Comparison of ENCODE assay signal across 19 mouse cellular contexts in genomic region chr12:76941524-76941923, GRCm38 (mm10). TPM values are rescaled to one million over a fixed set of nuclear protein-coding genes. Genes with fewer than 3 reads are reported as not detected.
DNase-seq lines count a peak whose midpoint lies in the region; ATAC-seq and TF ChIP-seq lines count a peak whose summit lies in the region.
"Had no signal": no experiment of that assay in that cellular context is flagged by ENCODE, and none has a peak within 500 bp of the region (broad histone marks: within the 10 kb centered on the region; RNA-seq: fewer than 3 reads in every experiment).

No protein-coding gene starts in this region.

- peaks cover 13 to 33% of the 10 kb centered on the region in 2 experiments for H3K4me1 ChIP-seq in MEL (ENCODE audit: control insufficient read depth in 1 of 2, insufficient read depth in 2 of 2, low read length in 2 of 2)
- H3K4me1 ChIP-seq in liver, embryonic 12.5 days = peaks cover 36% of the 10 kb centered on the region
- no peaks in the 10 kb centered on the region for H3K4me1 ChIP-seq in kidney, embryonic 15.5 days
- H3K4me1 ChIP-seq in midbrain, embryonic 15.5 days = no peaks in the 10 kb centered on the region
- H3K4me1 ChIP-seq: hindbrain, embryonic 10.5 days; neural tube, embryonic 12.5 days had no signal

- no peak for TF ChIP-seq POLR2A in MEL (IDR thresholded peaks at IDR 0.05; ENCODE audit: control insufficient read depth in 1 of 2, insufficient read depth in 1 of 2, low read depth in 1 of 2, low read length in 2 of 2, poor library complexity in 1 of 2)

- peak; percentile 79 for DNase-seq in MEL (ENCODE audit: low read depth, low spot score)
- peak; percentile 54 for DNase-seq in c-Kit-positive CD71-positive TER-119-positive erythroid progenitor cells, embryonic 14.5 days (ENCODE audit: low spot score)
- DNase-seq: adrenal gland, postnatal 14 days; cerebellum, adult 8-10 months; gastrocnemius, postnatal 25 days; layer of hippocampus, postnatal 36 days; thymus, postnatal 36 days had no signal

- WGBS in liver, embryonic 12.5 days (ENCODE audit: insufficient replicate concordance) = 17% methylated on average over 2 of the region's 2 CpGs
- 72% methylated on average over 2 of the region's 2 CpGs for WGBS in kidney, embryonic 15.5 days
- WGBS in midbrain, embryonic 15.5 days = 64% methylated on average over 2 of the region's 2 CpGs

- no peaks in the 10 kb centered on the region for H3K9me3 ChIP-seq in MEL (replicated peaks; ENCODE audit: insufficient read depth, low read length)
- H3K9me3 ChIP-seq in liver, embryonic 12.5 days (replicated peaks) = no peaks in the 10 kb centered on the region
- no peaks in the 10 kb centered on the region for H3K9me3 ChIP-seq in kidney, embryonic 15.5 days (replicated peaks)
- no peaks in the 10 kb centered on the region for H3K9me3 ChIP-seq in midbrain, embryonic 15.5 days
- H3K9me3 ChIP-seq: hindbrain, embryonic 10.5 days; neural tube, embryonic 12.5 days had no signal

- TF ChIP-seq EP300 in MEL (IDR thresholded peaks at IDR 0.05; ENCODE audit: low read depth in 1 of 2, low read length in 2 of 2) = peak; percentile 92 to 96

- no peaks in the 10 kb centered on the region for H3K27me3 ChIP-seq in MEL (ENCODE audit: control insufficient read depth in 1 of 2, insufficient read depth in 2 of 2, low read length in 2 of 2)
- H3K27me3 ChIP-seq in liver, embryonic 12.5 days (replicated peaks) = no peaks in the 10 kb centered on the region
- no peaks in the 10 kb centered on the region for H3K27me3 ChIP-seq in kidney, embryonic 15.5 days
- H3K27me3 ChIP-seq in midbrain, embryonic 15.5 days (replicated peaks) = no peaks in the 10 kb centered on the region
- H3K27me3 ChIP-seq: neural tube, embryonic 12.5 days had no signal

- no peak overlapping the region for H3K4me3 ChIP-seq in MEL (ENCODE audit: control insufficient read depth in 1 of 2, insufficient read depth in 1 of 2, low read depth in 2 of 2, low read length in 2 of 2)
- H3K4me3 ChIP-seq in liver, embryonic 12.5 days = no peak overlapping the region
- no peak overlapping the region for H3K4me3 ChIP-seq in kidney, embryonic 15.5 days (replicated peaks)
- no peak overlapping the region for H3K4me3 ChIP-seq in midbrain, embryonic 15.5 days
- H3K4me3 ChIP-seq: erythroblast, embryonic 14.5 days; hindbrain, embryonic 10.5 days; neural tube, embryonic 12.5 days had no signal

- ATAC-seq in liver, embryonic 12.5 days = peak; percentile 91
- peak; percentile 25; the same call in 1 of the 2 replicates for ATAC-seq in megakaryocyte, adult 5-6 weeks (ENCODE audit: poor library complexity, severe bottlenecking)
- ATAC-seq in kidney, embryonic 15.5 days (replicated peaks; ENCODE audit: low FRiP score) = no peak
- ATAC-seq in cerebellum, adult (ENCODE audit: insufficient number of reproducible peaks, low FRiP score, low TSS enrichment) = no peak
- ATAC-seq in midbrain, embryonic 15.5 days (replicated peaks) = no peak
- ATAC-seq: activated CD4-positive, CD25-positive, alpha-beta regulatory T cell, adult 4 months; forebrain, embryonic 14.5 days; lung, postnatal 0 days had no signal

- H3K79me2 ChIP-seq in MEL (ENCODE audit: control insufficient read depth, insufficient read depth, low read length, poor library complexity) = peaks cover 10% of the 10 kb centered on the region

- TF ChIP-seq RAD21 in MEL (IDR thresholded peaks at IDR 0.05; ENCODE audit: low read depth, low read length) = no peak

- H3K4me2 ChIP-seq in liver, embryonic 12.5 days = peak overlapping the region; percentile 23
- no peak overlapping the region for H3K4me2 ChIP-seq in kidney, embryonic 15.5 days
- no peak overlapping the region for H3K4me2 ChIP-seq in midbrain, embryonic 15.5 days
- H3K4me2 ChIP-seq: midbrain, embryonic 11.5 days; neural tube, embryonic 12.5 days had no signal

- H3K9ac ChIP-seq in MEL (ENCODE audit: control insufficient read depth, low read depth, low read length, poor library complexity, severe bottlenecking) = no peak overlapping the region
- peak overlapping the region; percentile 23; the same call in 1 of the 2 replicates for H3K9ac ChIP-seq in liver, embryonic 12.5 days
- H3K9ac ChIP-seq in kidney, embryonic 15.5 days = no peak overlapping the region
- no peak overlapping the region for H3K9ac ChIP-seq in midbrain, embryonic 15.5 days
- H3K9ac ChIP-seq: neural tube, embryonic 12.5 days had no signal

- H3K36me3 ChIP-seq in MEL (ENCODE audit: control insufficient read depth in 1 of 2, insufficient read depth in 2 of 2, low read length in 2 of 2) = peaks cover 40 to 44% of the 10 kb centered on the region in 2 experiments
- H3K36me3 ChIP-seq in liver, embryonic 12.5 days = peaks cover 99% of the 10 kb centered on the region
- peaks cover 99% of the 10 kb centered on the region for H3K36me3 ChIP-seq in kidney, embryonic 15.5 days
- peaks cover 58% of the 10 kb centered on the region for H3K36me3 ChIP-seq in midbrain, embryonic 15.5 days (replicated peaks)

- no peak for TF ChIP-seq CTCF in MEL (IDR thresholded peaks at IDR 0.05 in 2 of 3, conservative IDR thresholded peaks at IDR 0.05 in 1 of 3; ENCODE audit: control insufficient read depth in 1 of 3, insufficient read depth in 1 of 3, low read depth in 2 of 3, low read length in 3 of 3, poor library complexity in 1 of 3, severe bottlenecking in 1 of 3)

- H3K27ac ChIP-seq in MEL (ENCODE audit: control insufficient read depth, low read depth, low read length) = peak overlapping the region; percentile 65
- H3K27ac ChIP-seq in liver, embryonic 12.5 days = peak overlapping the region; percentile 80
- no peak overlapping the region for H3K27ac ChIP-seq in kidney, embryonic 15.5 days
- no peak overlapping the region for H3K27ac ChIP-seq in midbrain, embryonic 15.5 days
- H3K27ac ChIP-seq: hindbrain, embryonic 10.5 days; neural tube, embryonic 12.5 days had no signal

TF ChIP-seq in MEL, 35 proteins besides CTCF, POLR2A, EP300 and RAD21 (continues in another document):
- TF ChIP-seq MAZ (IDR thresholded peaks at IDR 0.05; ENCODE audit: low read depth, low read length) (peak; percentile 24; the same call in 1 of the 2 replicates), ZKSCAN1 (IDR thresholded peaks at IDR 0.05; ENCODE audit: low read depth, low read length) (no peak), JUND (IDR thresholded peaks at IDR 0.05; ENCODE audit: low read depth, low read length) (peak; percentile 29; the same call in 1 of the 2 replicates), ETS1 (IDR thresholded peaks at IDR 0.05; ENCODE audit: low read depth, low read length) (peak; percentile 90), TAL1 (IDR thresholded peaks at IDR 0.05; ENCODE audit: low read length) (peak; percentile 68), USF1 (IDR thresholded peaks at IDR 0.05; ENCODE audit: low read depth, low read length) (no peak), MEF2A (IDR thresholded peaks at IDR 0.05; ENCODE audit: extremely low read depth, insufficient replicate concordance, low read depth, low read length, poor library complexity, severe bottlenecking) (no peak), MAX (IDR thresholded peaks at IDR 0.05; ENCODE audit: low read length) (0 out of 2 replicates have a peak, but pooled peaks have one; percentile 26), ZNF384 (IDR thresholded peaks at IDR 0.05; ENCODE audit: low read depth, low read length) (0 out of 2 replicates have a peak, but pooled peaks have one; percentile 10), TCF12 (IDR thresholded peaks at IDR 0.05; ENCODE audit: low read depth, low read length) (peak; percentile 92), HCFC1 (IDR thresholded peaks at IDR 0.05; ENCODE audit: low read depth, low read length) (peak; percentile 48; the same call in 1 of the 2 replicates), SIN3A (IDR thresholded peaks at IDR 0.05; ENCODE audit: low read length) (peak; percentile 83), ZMIZ1 (IDR thresholded peaks at IDR 0.05; ENCODE audit: low read depth, low read length) (no peak), MYC (IDR thresholded peaks at IDR 0.05; ENCODE audit: low read depth, low read length) (peak; percentile 59; the same call in 1 of the 2 replicates), UBTF (IDR thresholded peaks at IDR 0.05; ENCODE audit: borderline replicate concordance, insufficient read depth, low read depth, low read length) (no peak), RCOR1 (IDR thresholded peaks at IDR 0.05; ENCODE audit: low read depth, low read length) (peak; percentile 88), MXI1 (IDR thresholded peaks at IDR 0.05; ENCODE audit: low read depth, low read length) (peak; percentile 68), MAFK (IDR thresholded peaks at IDR 0.05; ENCODE audit: borderline replicate concordance, low read depth, low read length) (0 out of 2 replicates have a peak, but pooled peaks have one; percentile 41), MYB (IDR thresholded peaks at IDR 0.05; ENCODE audit: low read depth, low read length) (no peak), ELF1 (IDR thresholded peaks at IDR 0.05; ENCODE audit: low read depth, low read length) (no peak), GABPA (IDR thresholded peaks at IDR 0.05; ENCODE audit: low read depth, low read length) (no peak), BHLHE40 (IDR thresholded peaks at IDR 0.05; ENCODE audit: borderline replicate concordance, low read depth, low read length) (0 out of 2 replicates have a peak, but pooled peaks have one; percentile 49), GATA1 (IDR thresholded peaks at IDR 0.05; ENCODE audit: low read depth, low read length) (peak; percentile 99), CHD1 (IDR thresholded peaks at IDR 0.05; ENCODE audit: low read depth, low read length) (no peak), E2F4 (IDR thresholded peaks at IDR 0.05; ENCODE audit: borderline replicate concordance, low read depth, low read length) (no peak), SMC3 (IDR thresholded peaks at IDR 0.05; ENCODE audit: low read depth, low read length) (no peak), NRF1 (IDR thresholded peaks at IDR 0.05; ENCODE audit: insufficient read depth, low read depth, low read length, poor library complexity, severe bottlenecking) (no peak), POLR2AphosphoS2 (IDR thresholded peaks at IDR 0.05; ENCODE audit: low read length) (no peak; the same call in 1 of the 2 replicates), NELFE (IDR thresholded peaks at IDR 0.05; ENCODE audit: low read depth, low read length) (no peak)

RNA-seq across cellular contexts. Expression of gene Max, which starts 20.5 kb away (rescaled TPM):
- total RNA-seq in MEL (2012; rRNA removed) = 44.9 and 48.2 TPM in 2 replicates
- 100 to 1,000 TPM; 164 to 356 TPM for polyA plus RNA-seq in MEL (2012; ENCODE audit: insufficient read depth in 1 of 2, insufficient read length in 2 of 2, low read depth in 1 of 2, low replicate concordance in 2 of 2, missing spikeins in 1 of 2)
- 10.7 and 12.6 TPM in 2 replicates for polyA plus RNA-seq in liver, embryonic 12.5 days (2016; fragmentation: Nextera tagmentation; extraction: Ambion mirVana)
- 130 and 142 TPM in 2 replicates for total RNA-seq in megakaryocyte, adult 5-6 weeks (2015)
- 125 and 175 TPM in 2 replicates for total RNA-seq in megakaryocyte, adult 5-6 weeks (2017)
- polyA plus RNA-seq in kidney, embryonic 15.5 days (2015; fragmentation: Nextera tagmentation; extraction: Ambion mirVana) = 16.6 and 19.9 TPM in 2 replicates
- 20.3 and 20.7 TPM in 2 replicates for polyA plus RNA-seq in midbrain, embryonic 15.5 days (2015; fragmentation: Nextera tagmentation; extraction: Ambion mirVana)

Comparison
In these comparisons a context has a peak if more than half of its experiments do, and no peak if none do; other contexts are left out.
1. H3K27ac ChIP-seq: peak in MEL (single experiment) and liver, embryonic 12.5 days (single experiment); none in kidney, embryonic 15.5 days (single experiment) and midbrain, embryonic 15.5 days (single experiment).
2. ATAC-seq: peak in liver, embryonic 12.5 days (single experiment) and megakaryocyte, adult 5-6 weeks (single experiment); none in kidney, embryonic 15.5 days (single experiment), cerebellum, adult (single experiment) and midbrain, embryonic 15.5 days (single experiment).